Mouse (Mus musculus): Measurements from ENCODE around the gene Gpatch1.

GRCm38 (mm10) chr7:35347918-35348700, 29.9 kb upstream of the Gpatch1 start:
- TF ChIP-seq CTCF (IDR thresholded peaks at IDR 0.05; ENCODE audit: borderline replicate concordance, control insufficient read depth, extremely low read depth, insufficient read depth, low read length, poor library complexity) (no peak), POLR2A (IDR thresholded peaks at IDR 0.05; ENCODE audit: control insufficient read depth, extremely low read depth, insufficient read depth, low read length, poor library complexity) (no peak)
